Mouse (Mus musculus): Measurements from ENCODE around the gene Olfr683.
"Not testable (repeated sequence)": the region's sequence is repeated elsewhere in the genome, so short reads cannot be mapped to it uniquely, and the experiment has no call there.

Olfr683 gene

DNA sequence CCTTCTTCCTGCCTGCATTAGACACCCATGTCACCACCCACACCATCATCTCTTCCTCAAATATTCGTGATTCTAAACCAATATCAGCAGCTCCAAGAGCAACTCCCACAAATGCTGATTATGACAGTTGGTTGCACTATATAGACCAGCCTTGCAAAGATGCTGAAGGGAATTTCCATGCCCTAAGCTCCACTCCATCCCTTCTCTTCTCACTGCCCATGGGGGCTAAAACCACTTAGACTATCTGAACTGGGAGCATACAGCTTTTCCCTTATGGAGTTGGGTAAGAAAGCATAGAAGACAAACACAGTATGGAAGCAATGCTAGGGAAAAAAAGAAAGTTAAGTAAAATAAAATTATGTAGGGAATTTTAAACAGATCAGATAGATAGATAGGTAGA, at the start of gene Olfr683:
TSS of gene Olfr683 (minus strand) at position 101 of the 400 bp plus-strand sequence.
- DNase-seq (ENCODE audit: low spot score in 2 of 2): no peak

GRCm38 (mm10) chr7:105185912-105186311, 39.1 kb upstream of the Olfr683 start, which contains the start of gene Olfr685:
Olfr685 (minus strand) TSS chr7:105186012.
- DNase-seq (ENCODE audit: low spot score in 2 of 2): no peak

- DNase-seq (ENCODE audit: low spot score in 2 of 2): peak; percentile 50 to 57
Measured at GRCm38 (mm10) chr7:105170773-105171172, 24.0 kb upstream of the Olfr683 start.

DNA sequence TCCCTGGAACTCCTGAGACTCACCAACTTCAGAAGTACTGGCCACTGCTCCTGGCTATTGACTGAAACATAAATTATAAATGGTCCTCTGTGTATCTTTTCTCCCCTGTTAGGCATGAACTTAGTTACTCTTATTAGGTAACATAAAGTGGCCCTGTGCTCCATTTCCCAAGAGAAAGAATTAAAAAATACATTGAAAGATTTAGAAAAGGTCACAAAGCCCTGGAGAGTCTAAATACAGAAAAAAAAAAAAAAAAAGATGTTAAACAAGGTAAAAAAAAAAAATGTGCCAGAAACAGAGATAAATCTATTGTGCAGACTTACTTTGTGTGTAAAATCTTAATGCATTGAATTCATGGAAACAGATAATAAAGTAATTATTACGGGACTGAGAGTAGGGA, 16.7 kb upstream of the Olfr683 start, which contains the start of gene Olfr684:
TSS of gene Olfr684 (minus strand) at position 101 of the 400 bp plus-strand sequence.
- no peak for DNase-seq (ENCODE audit: low spot score in 2 of 2)

DNA sequence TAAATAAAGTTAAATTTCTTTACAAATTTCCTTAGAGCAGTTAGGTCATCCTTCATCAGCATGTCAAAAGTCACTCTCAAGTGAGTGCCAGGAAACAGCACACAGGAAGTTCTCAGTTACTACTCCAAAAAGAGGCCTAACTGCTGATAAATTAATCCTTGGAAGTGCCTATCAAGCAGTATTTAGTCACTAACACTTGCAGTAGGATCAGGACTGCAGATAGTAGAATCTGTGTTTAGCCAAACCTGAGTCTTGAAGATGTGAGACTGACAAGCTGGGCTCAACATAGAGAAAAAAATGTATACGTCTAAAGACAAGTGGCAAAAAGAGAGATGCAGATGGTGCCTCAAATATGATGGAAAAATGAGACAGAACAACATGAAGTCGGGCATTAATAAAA, 5.5 kb downstream of the Olfr683 start:
- DNase-seq (ENCODE audit: low spot score in 2 of 2): no peak

GRCm38 (mm10) chr7:105116536-105116935, 30.3 kb downstream of the Olfr683 start, which contains the start of gene Olfr681:
Olfr681 (plus strand) TSS chr7:105116836.
- no peak for DNase-seq (ENCODE audit: low spot score in 2 of 2)

- not testable (repeated sequence) for DNase-seq (ENCODE audit: low spot score in 2 of 2)
Measured at GRCm38 (mm10) chr7:105092717-105093116, 54.1 kb downstream of the Olfr683 start, which contains the start of gene Olfr680-ps1. Olfr680-ps1 (minus strand) TSS chr7:105092817.

All from right cerebral cortex, postnatal 10 days (tissue).